Mouse (Mus musculus) ovary, adult 18-20 months (tissue): ENCODE data around the gene Tll1.
"Not testable (repeated sequence)": the region's sequence is repeated elsewhere in the genome, so short reads cannot be mapped to it uniquely, and the experiment has no call there.

Source experiments
- DNase-seq: peaks from one replicate; pipeline ENCODE4 v3.0.0; 2022; ENCODE audit warnings: low spot score, mixed read lengths

The Tll1 gene

DNA sequence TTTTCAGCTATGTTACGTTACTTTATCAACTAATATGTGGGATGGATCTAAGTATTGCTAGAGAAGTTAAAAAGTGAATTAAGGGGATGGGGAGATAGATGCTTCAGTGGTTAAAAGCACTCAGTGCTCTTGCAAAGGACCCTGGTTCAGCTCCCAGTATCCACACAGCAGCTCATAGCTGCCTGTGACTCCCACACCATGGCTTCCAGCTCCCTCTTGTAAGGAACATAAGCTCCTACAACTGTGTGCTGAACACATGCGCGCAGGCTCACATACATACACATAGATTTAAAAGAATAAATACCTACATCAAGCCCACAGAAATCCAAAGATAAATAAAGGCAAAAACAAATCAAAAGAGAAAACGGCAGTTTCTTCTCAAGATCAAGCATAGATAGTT is 148.5 kb downstream of the Tll1 start:
- no peak for DNase-seq

DNA sequence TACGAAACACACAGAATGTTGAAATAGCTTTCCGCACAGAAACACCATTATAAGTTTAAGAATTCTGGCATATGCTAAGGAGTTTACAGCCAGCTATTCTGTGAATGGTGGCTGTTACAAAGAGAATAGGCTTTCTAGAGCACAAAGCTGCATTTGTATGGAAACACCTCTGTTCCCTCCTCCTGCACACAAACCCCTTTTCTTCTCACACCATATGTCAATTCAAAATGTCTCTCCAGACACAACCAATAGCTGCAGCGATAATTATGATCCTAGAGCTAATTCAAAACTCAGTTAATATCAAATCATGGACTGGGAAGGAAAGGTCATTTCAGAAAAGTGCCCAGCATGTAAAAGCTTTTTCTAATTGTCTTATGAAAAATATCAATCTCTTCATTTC is 157.5 kb downstream of the Tll1 start:
- no peak for DNase-seq

DNA sequence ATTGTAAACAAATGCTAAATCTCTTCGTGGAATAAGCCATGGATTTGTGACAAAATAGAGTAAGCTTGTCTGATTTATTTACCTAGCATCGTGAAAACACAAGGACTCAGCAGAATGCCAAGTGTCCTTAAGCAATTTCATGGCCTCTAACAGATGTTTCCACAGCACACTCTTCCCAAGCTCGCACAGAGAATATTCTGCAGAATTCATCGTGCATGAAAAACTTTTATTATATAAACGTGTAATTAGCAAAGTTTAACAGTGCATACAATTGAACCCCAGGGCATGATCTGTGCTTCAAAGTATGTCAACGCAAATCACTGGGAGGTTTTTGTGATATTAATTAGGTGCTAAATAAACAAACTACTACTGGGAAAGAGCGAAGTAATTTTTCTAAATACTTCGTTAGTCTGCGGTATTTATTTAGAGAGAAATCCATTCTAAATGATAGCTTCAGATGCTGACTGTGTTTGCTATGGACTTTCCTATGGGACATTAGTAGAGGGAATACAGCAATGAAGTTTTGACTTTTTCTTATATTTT is 158.0 kb downstream of the Tll1 start:
- no peak for DNase-seq

DNA sequence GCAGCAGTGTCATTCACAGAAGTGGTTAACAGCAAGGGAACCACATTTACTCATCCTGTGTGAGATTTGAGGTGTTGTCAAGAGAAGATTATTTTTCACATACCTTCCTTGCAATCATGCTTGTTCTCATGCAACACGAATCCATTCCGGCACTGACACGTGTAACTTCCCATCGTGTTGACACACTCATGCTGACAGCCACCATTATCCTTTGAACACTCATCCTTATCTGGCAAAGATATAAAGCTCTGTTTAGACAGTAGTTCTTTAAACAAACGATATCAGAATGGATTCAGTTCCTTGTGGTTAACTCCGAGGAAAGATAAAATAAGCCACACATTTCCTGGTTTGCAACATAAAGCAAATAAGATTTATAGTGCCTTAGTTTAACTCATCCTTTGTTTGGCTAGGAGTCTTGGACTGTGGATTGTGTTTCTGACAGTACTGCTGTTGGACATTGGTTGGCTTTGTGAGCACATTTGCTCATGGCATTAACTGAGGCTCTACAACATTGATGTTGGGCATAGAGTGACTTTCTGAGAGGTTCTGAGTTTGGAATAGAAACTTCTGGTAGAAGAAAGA is 164.7 kb downstream of the Tll1 start:
- DNase-seq = no peak

DNA sequence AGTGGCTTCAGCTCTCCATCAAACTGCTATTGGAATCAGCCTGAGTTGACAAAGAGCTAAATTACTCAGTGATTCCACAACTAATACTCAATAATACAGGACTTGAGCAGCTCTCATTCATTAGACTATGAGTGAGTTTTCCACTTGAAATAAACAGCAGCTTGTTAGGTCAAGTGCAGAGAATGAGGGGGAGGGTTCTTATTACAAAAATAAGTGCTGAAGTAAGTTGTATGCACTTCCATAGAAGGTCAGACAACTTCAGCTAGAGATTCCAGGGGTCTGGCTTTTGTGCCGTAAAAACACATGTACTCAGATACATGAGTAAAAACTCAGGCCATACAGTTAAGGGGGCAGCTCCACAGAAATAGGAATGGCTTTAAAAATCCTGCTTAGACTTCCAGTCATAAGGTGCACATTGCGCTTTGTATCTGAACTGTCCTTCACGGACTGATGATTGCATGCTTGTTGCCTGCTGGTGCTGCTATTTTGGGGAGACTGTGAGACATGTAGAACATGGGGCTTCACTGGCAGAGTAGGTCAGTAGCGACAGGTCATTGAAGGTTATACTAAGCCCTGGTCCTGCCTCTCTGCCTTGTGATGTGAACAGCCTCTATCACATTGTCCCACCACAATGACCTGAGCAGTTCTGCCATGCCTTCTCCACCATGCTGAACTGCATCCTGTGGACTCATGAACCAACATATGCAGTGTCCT is 175.2 kb downstream of the Tll1 start:
- no peak for DNase-seq

DNA sequence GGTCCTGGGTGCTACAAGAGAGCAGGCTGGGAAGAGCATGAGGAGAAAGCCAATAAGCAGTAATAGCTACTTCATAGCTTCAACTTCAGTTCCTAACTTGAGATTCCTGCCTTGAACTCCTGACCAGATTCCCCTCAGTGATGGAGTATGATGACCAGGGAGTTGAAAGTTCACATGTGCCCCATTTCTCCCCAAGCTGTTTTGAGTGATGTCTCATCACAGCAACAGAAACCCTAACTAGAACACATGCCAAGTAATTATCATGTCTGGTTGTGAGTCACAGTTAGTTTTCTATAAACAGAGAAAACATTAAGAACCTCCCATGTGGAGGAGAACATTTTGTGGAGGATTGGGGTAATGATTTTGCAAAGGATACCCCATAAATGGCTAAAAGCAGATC is 176.0 kb downstream of the Tll1 start:
- DNase-seq = no peak

DNA sequence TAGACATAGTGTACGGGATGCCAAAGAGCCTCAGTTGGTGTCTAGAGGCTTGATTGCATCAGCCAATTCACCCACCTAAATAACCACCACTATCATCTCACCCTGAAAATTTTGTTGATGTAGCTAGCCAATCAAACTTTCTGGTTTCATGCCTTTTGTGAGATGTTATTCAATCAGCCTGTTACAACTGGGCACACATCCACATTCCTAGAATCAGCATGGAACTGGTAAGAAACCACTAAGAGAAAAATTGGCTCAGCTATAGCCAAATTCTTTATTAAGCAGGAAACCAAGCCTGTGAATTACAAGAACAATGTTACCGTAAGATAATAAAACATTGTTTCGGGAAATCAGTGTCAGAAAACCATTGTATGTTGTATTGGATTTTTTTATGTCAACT is 176.5 kb downstream of the Tll1 start:
- DNase-seq = no peak

DNA sequence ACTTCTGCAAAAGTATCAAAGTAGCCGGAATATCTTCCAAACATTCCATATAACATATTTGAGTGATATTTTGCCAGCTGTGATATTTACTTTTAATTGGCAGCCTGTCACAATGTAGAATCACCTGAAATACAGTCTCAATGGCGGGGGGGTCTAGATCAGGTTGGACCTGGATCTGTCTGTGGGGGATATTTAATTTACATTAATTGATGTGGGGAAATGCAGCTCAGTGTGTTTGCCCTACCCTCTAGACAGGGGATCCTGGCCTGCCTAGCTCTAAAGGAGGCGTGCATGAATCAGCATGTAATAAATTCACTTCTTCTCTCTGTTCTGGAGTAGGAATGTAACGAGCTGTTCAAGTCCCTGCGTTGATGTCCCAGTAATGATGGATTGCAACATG is 181.7 kb downstream of the Tll1 start:
- no peak for DNase-seq

DNA sequence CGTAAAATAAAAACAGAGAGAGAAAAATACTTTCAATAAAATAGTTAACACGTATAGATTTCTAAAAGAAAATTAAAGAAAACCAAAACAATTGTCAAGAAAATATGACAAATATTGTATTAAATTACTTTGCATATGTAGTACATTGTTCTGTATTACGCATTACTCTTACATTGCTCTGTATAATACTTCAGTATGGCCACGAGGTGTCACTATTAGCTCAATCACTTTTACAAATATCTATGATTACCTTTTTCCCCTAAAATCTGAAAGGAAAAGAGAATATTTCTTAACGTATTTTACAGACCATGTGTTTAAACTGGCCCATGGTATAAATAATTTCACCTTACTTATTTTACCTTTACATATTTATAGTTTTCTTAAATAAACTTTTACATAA is 182.5 kb downstream of the Tll1 start:
- DNase-seq = no peak

DNA sequence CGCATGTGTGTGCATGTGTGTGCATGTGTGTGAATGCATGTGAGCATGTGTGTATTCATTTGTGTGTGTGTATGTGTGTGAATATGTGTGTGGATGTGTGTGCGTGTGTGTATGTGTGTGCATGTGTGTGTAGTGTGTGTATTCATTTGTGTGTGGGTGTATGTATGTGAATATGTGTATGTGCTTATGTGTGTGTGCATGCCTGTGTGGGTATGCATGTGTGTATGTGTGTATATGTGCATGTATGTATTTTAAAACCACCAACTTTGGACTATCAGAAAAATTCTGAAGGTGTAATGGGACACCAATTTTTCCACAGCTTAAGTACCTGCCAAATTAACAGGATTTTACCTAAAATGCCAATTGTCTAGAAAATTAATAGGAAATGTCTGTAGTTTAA is 183.0 kb downstream of the Tll1 start:
- DNase-seq = no peak

DNA sequence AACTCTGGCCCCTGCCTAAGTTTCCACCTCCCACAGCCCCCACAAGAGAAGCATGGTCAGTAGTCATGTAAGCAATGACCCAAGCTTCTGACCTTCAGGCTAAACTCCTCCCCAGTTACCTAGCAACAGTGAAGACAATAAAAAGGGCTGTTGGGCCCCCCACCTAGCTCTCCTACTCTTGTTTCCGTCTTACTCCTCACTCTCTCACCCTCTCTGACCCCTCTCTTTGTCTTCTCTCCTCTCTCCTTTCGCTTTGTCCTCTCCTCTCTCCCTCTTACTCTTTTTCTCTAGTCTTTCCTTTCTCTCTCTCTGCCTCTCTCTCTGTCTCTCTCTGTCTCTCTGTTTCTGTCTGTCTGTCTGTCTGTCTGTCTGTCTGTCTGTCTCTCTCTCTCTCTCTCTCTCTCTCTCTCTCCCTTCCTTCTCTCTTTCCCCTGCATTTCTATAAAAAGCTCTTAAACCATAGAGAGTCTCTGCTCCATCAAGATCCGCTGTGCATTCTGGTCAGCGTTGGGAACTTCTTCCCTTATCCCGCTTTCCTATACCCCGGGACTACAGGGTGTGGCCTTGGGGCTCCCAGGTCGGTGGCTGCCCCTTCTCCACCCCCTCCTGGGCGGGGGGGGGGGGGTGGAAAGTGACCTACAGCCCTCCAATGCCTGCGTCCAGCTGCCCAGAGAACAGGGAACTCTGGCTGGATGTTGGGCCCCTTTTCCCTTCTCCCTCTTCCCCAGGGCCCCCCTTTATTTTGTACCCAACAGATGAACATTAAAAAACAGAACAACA is 235.3 kb downstream of the Tll1 start:
- DNase-seq = not testable (repeated sequence)
